Mouse (Mus musculus) C2C12 (cell line): ENCODE measurements around the gene Apba1. TPM values are rescaled to one million over a fixed set of nuclear protein-coding genes. Genes with fewer than 3 reads are reported as not detected.

Experiments
- H3K27me3 ChIP-seq: one replicate; pipeline ENCODE4 v1.6.1; 2011; ENCODE audit not compliant: control insufficient read depth, insufficient read depth, insufficient read length
- H3K36me3 ChIP-seq: one replicate; pipeline ENCODE4 v1.6.1; 2011; ENCODE audit not compliant: control insufficient read depth, insufficient read depth
- H3K4me3 ChIP-seq: one replicate; pipeline ENCODE4 v1.5.1; 2011; ENCODE audit warnings: mild to moderate bottlenecking, control low read depth; ENCODE audit not compliant: poor library complexity, insufficient read depth, severe bottlenecking
- H3K79me2 ChIP-seq: one replicate; pipeline ENCODE4 v1.6.1; 2011; ENCODE audit not compliant: control insufficient read depth, insufficient read depth
- H3K79me3 ChIP-seq: one replicate; pipeline ENCODE4 v1.6.1; 2011; ENCODE audit warnings: low read depth, control low read depth
- H3ac ChIP-seq: one replicate; pipeline ENCODE3; 2011; ENCODE audit warnings: low read depth; ENCODE audit not compliant: control insufficient read depth, insufficient read length
- CEBPB ChIP-seq: IDR thresholded peaks from one replicate; pipeline ENCODE4 v1.6.1; 2011; ENCODE audit warnings: low read depth, mild to moderate bottlenecking, control low read depth, moderate library complexity
- CTCF ChIP-seq: IDR thresholded peaks from one replicate; pipeline ENCODE4 v1.5.1; 2011; ENCODE audit not compliant: control insufficient read depth, insufficient read depth, insufficient read length
- FOSL1 ChIP-seq: IDR thresholded peaks from one replicate; pipeline ENCODE4 v1.8.0; 2011; ENCODE audit warnings: mild to moderate bottlenecking, low read length; ENCODE audit not compliant: poor library complexity, insufficient read depth, severe bottlenecking
- MAX ChIP-seq: IDR thresholded peaks from one replicate; pipeline ENCODE4 v1.6.1; 2011; ENCODE audit warnings: mild to moderate bottlenecking, control low read depth
- MYOD1 ChIP-seq: IDR thresholded peaks from one replicate; pipeline ENCODE4 v1.6.1; 2011; ENCODE audit warnings: low read depth; ENCODE audit not compliant: control insufficient read depth, insufficient read length
- MYOG ChIP-seq: IDR thresholded peaks from one replicate; pipeline ENCODE4 v1.6.1; 2011; ENCODE audit not compliant: control insufficient read depth, insufficient read length; ENCODE audit errors: extremely low read depth
- USF1 ChIP-seq: IDR thresholded peaks from one replicate; pipeline ENCODE4 v1.6.1; 2011; ENCODE audit warnings: low read depth, mild to moderate bottlenecking, control low read depth, moderate library complexity
- polyA plus RNA-seq: library from polyadenylated mRNA; unstranded; fragments of >200 nt; fragmentation: generic; extraction: Trizol; gene quantifications from one replicate; pipeline ENCODE4 v1.2.1, GENCODE M21; 2012; ENCODE audit warnings: missing spikeins

Gene Apba1
- polyA plus RNA-seq, 1 experiment = 0.02 TPM

DNA sequence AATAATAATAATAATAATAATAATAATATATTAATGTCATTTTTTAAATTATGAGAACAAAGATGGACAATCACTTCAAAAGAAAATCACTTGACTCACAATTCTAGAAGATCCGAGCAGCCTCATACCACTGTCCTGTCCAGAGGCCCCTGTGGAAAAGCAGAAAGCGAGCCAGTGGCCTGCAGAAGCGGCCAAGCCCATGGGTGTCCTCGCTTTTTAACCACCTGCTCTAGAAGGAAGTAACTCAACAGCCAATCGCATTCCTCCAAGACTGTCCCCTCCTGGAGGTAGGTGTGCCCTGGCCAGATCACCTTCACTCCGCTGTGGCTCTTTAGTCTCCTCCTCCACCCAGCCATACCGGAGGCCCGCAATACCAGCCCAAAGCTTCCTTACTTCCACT lies 196.8 kb downstream of the Apba1 start:
- Histone ChIP-seq H3ac (no peak overlapping the region), H3K4me3 (no peak overlapping the region), H3K36me3 (no peaks in the 10 kb centered on the region), H3K79me2 (no peaks in the 10 kb centered on the region), H3K27me3 (no peaks in the 10 kb centered on the region), H3K79me3 (no peaks in the 10 kb centered on the region)
- no peak for TF ChIP-seq USF1
- no peak for TF ChIP-seq CEBPB
- no peak for TF ChIP-seq MYOD1
- no peak for TF ChIP-seq CTCF

DNA sequence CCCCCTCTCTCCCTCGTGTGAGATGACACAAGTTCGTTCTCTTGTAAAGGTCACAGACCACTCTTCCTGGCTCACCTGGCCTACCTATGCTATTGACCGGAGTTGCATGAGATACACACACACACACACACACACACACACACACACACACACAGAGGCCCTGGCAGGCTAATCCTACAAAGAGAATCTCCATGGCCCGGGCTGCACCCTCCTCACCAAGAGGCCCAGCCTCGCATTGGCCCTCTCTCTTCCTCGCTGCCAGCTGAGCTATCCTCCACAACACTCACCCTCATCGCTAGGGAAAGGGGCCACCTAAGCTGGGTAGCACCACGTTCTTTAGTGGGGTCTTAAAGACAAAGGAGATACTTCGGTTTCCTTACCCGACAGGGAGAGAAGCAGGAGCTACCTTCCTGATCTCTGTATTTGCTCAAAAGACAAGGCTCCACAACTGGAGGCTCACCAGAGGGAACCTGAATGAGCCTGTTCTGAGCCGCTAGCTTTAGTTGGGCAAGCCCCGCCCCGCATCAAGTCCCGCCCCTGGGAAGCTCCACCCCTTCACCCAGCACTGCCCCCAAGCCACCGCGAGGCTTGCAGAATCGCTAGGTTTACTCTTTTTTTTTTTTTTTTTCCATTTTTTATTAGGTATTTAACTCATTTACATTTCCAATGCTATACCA lies 197.8 kb downstream of the Apba1 start:
- Histone ChIP-seq H3K4me3 (no peak overlapping the region), H3K36me3 (no peaks in the 10 kb centered on the region), H3ac (no peak overlapping the region), H3K79me3 (no peaks in the 10 kb centered on the region), H3K27me3 (no peaks in the 10 kb centered on the region), H3K79me2 (no peaks in the 10 kb centered on the region)
- TF ChIP-seq MYOG = no peak
- no peak for TF ChIP-seq USF1
- TF ChIP-seq FOSL1 = no peak
- no peak for TF ChIP-seq MYOD1
- no peak for TF ChIP-seq CEBPB
- TF ChIP-seq MAX = no peak
- TF ChIP-seq CTCF = no peak

DNA sequence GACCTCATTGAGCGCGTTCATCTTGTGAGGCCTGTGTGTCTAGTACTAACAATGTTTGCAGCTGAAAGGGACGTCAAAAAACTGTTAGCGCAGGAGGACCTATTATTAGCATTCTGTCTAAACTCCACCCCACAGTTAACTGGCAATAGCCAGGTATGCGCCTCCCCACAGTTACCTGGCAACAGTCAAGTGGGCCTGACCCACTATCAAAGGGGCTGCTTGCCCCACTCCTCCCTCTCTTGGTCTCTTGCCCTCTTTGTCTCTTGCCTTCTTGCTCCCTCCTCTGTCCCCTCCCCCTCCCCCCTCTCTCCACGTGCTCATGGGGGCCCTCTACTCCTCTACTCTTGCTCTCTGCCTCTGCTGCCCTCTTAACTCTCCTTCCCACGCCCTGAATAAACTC lies 198.9 kb downstream of the Apba1 start:
- H3K79me2 ChIP-seq = no peaks in the 10 kb centered on the region
- no peak overlapping the region for H3ac ChIP-seq

DNA sequence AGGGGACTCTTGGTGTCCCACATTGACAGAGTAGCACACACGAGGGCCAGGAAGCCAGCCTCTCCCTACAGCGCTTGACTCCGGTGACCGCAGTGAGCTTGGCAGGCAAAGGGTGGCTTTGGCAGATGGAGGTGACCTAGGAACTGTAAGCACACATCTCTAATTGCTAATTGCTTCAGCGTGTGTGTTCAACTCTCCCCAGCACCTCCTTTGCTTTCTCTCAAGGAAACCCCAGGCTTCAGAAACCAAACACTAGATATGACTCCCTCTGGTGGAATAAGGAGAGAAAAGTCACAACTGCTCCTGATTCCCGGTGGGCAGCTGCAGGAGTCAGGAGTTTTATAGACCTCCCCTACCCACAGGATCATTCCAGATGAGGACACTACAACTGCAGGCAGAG lies 200.2 kb downstream of the Apba1 start:
- Histone ChIP-seq H3K27me3 (no peaks in the 10 kb centered on the region), H3ac (no peak overlapping the region), H3K79me2 (no peaks in the 10 kb centered on the region), H3K79me3 (no peaks in the 10 kb centered on the region), H3K36me3 (no peaks in the 10 kb centered on the region), H3K4me3 (no peak overlapping the region)
- TF ChIP-seq MYOG = no peak
- no peak for TF ChIP-seq CTCF
- no peak for TF ChIP-seq CEBPB
- no peak for TF ChIP-seq MYOD1
- no peak for TF ChIP-seq FOSL1
- no peak for TF ChIP-seq MAX
- no peak for TF ChIP-seq USF1

More for the DNA sequence above, 198.9 kb downstream of the Apba1 start:
- no peak overlapping the region for H3K4me3 ChIP-seq
- no peaks in the 10 kb centered on the region for H3K79me3 ChIP-seq
- no peaks in the 10 kb centered on the region for H3K36me3 ChIP-seq
- TF ChIP-seq FOSL1 = no peak
- no peak for TF ChIP-seq MYOG
- H3K27me3 ChIP-seq = no peaks in the 10 kb centered on the region

DNA sequence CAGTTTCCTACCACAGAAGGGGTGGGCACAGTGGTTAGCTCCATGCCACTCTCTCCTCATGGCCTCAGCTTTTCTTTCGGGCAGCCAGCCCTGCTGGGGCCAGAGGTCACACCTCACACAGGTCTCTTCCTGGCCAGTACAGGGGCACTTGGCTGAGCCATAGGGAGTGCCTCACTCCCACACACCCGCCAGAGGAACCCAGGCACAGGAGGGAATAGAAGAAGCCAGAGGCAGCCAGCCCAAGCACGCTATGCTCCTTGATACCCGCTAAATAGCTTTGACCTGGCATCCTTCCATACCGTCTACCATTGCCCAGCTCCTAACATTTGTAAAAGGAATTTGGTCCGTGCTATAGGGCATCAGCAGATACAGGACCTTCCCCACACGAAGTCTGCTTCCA lies 201.2 kb downstream of the Apba1 start:
- no peaks in the 10 kb centered on the region for H3K36me3 ChIP-seq
- TF ChIP-seq MYOG = no peak
- no peak for TF ChIP-seq USF1
- TF ChIP-seq FOSL1 = no peak
- no peak for TF ChIP-seq CEBPB
- no peak for TF ChIP-seq CTCF
- no peak for TF ChIP-seq MAX
- TF ChIP-seq MYOD1 = no peak

DNA sequence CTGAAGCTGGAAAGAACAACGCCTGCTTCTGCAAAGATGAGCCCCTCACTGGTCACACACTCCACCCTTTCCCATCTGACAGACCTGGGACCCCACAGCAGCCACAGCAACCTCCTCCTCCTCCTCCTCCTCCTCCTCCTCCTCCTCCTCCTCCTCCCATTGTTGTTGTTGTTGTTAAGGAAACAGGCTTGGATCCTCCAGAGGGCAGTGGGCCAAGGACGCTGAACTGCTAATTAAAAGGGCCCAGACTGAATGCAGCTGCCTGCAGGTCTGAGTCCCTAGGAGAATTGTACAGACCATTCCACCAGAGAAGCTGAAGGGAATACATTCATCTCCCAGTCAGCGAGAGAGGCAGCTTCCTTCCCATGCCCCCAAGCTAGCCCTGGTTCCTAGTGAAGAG lies 201.6 kb downstream of the Apba1 start:
- TF ChIP-seq FOSL1 (no peak), MAX (no peak), CTCF (no peak), MYOD1 (no peak), USF1 (no peak), MYOG (no peak), CEBPB (no peak)
- no peaks in the 10 kb centered on the region for H3K79me3 ChIP-seq

More for the DNA sequence above, 201.2 kb downstream of the Apba1 start:
- Histone ChIP-seq H3K27me3 (no peaks in the 10 kb centered on the region), H3K79me3 (no peaks in the 10 kb centered on the region), H3K4me3 (no peak overlapping the region), H3ac (no peak overlapping the region), H3K79me2 (no peaks in the 10 kb centered on the region)

More for the DNA sequence above, 201.6 kb downstream of the Apba1 start:
- Histone ChIP-seq H3K79me2 (no peaks in the 10 kb centered on the region), H3K4me3 (no peak overlapping the region), H3K27me3 (no peaks in the 10 kb centered on the region), H3ac (no peak overlapping the region), H3K36me3 (no peaks in the 10 kb centered on the region)
